Mouse (Mus musculus): ENCODE data around the gene Jmjd1c. TPM values are rescaled to one million over a fixed set of nuclear protein-coding genes. Genes with fewer than 3 reads are reported as not detected.

Jmjd1c gene
- polyA plus RNA-seq, 1 experiment = 9.6 TPM

GRCm38 (mm10) chr10:67220251-67220650 is 124.3 kb downstream of the Jmjd1c start:
- H3K27ac ChIP-seq (ENCODE audit: control insufficient read depth, insufficient read depth, low read depth, low read length) = no peak overlapping the region
- peaks cover 6% of the 10 kb centered on the region for H3K36me3 ChIP-seq (ENCODE audit: control insufficient read depth, insufficient read depth, low read length)
- TF ChIP-seq POLR2A (IDR thresholded peaks at IDR 0.05; ENCODE audit: control insufficient read depth, low read depth, low read length) (no peak), CTCF (IDR thresholded peaks at IDR 0.05; ENCODE audit: control insufficient read depth, insufficient read depth, insufficient replicate concordance, low read depth, low read length) (no peak)

DNA sequence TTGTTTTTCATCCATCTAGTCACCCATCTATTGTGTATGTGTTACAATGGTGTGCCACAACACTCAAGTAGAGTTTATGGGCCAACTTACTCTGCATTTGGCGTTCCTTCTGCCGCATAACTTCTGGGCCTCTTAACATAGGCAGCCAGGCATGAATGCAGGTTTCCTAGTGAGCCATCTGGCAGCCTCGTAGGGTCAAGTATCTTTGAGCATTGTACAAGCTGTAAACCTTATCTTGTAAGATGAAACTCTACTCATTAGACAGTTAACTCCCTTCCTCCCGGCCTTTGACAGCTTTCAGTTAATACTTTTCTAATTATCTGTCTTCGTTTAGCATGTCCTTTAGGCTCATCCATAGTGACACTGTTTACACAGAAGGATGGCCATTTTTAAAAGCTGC is 125.4 kb downstream of the Jmjd1c start:
- TF ChIP-seq CTCF (IDR thresholded peaks at IDR 0.05; ENCODE audit: control insufficient read depth, insufficient read depth, insufficient replicate concordance, low read depth, low read length) (no peak), POLR2A (IDR thresholded peaks at IDR 0.05; ENCODE audit: control insufficient read depth, low read depth, low read length) (no peak)
- Histone ChIP-seq H3K27ac (ENCODE audit: control insufficient read depth, insufficient read depth, low read depth, low read length) (no peak overlapping the region), H3K4me1 (ENCODE audit: control insufficient read depth, insufficient read depth, low read length) (no peaks in the 10 kb centered on the region; the same call in 1 of the 2 replicates), H3K4me3 (ENCODE audit: control insufficient read depth, low read depth, low read length) (no peak overlapping the region), H3K36me3 (ENCODE audit: control insufficient read depth, insufficient read depth, low read length) (peaks cover 7% of the 10 kb centered on the region), H3K27me3 (ENCODE audit: control insufficient read depth, insufficient read depth, low read length) (no peaks in the 10 kb centered on the region)

More at GRCm38 (mm10) chr10:67220251-67220650, 124.3 kb downstream of the Jmjd1c start:
- no peak overlapping the region for H3K4me3 ChIP-seq (ENCODE audit: control insufficient read depth, low read depth, low read length)
- H3K27me3 ChIP-seq (ENCODE audit: control insufficient read depth, insufficient read depth, low read length) = no peaks in the 10 kb centered on the region
- no peaks in the 10 kb centered on the region for H3K4me1 ChIP-seq (ENCODE audit: control insufficient read depth, insufficient read depth, low read length)

GRCm38 (mm10) chr10:67223942-67224341 is 128.0 kb downstream of the Jmjd1c start:
- TF ChIP-seq CTCF (IDR thresholded peaks at IDR 0.05; ENCODE audit: control insufficient read depth, insufficient read depth, insufficient replicate concordance, low read depth, low read length) (no peak), POLR2A (IDR thresholded peaks at IDR 0.05; ENCODE audit: control insufficient read depth, low read depth, low read length) (no peak)
- Histone ChIP-seq H3K4me3 (ENCODE audit: control insufficient read depth, low read depth, low read length) (no peak overlapping the region), H3K4me1 (ENCODE audit: control insufficient read depth, insufficient read depth, low read length) (no peaks in the 10 kb centered on the region; the same call in 1 of the 2 replicates), H3K27me3 (ENCODE audit: control insufficient read depth, insufficient read depth, low read length) (no peaks in the 10 kb centered on the region), H3K27ac (ENCODE audit: control insufficient read depth, insufficient read depth, low read depth, low read length) (no peak overlapping the region), H3K36me3 (ENCODE audit: control insufficient read depth, insufficient read depth, low read length) (peaks cover 6% of the 10 kb centered on the region)

GRCm38 (mm10) chr10:67225528-67225927 is 129.6 kb downstream of the Jmjd1c start:
- no peaks in the 10 kb centered on the region for H3K27me3 ChIP-seq (ENCODE audit: control insufficient read depth, insufficient read depth, low read length)
- TF ChIP-seq CTCF (IDR thresholded peaks at IDR 0.05; ENCODE audit: control insufficient read depth, insufficient read depth, insufficient replicate concordance, low read depth, low read length) = no peak
- no peak for TF ChIP-seq POLR2A (IDR thresholded peaks at IDR 0.05; ENCODE audit: control insufficient read depth, low read depth, low read length)
- no peak overlapping the region for H3K27ac ChIP-seq (ENCODE audit: control insufficient read depth, insufficient read depth, low read depth, low read length)
- H3K36me3 ChIP-seq (ENCODE audit: control insufficient read depth, insufficient read depth, low read length) = peaks cover 4% of the 10 kb centered on the region
- H3K4me1 ChIP-seq (ENCODE audit: control insufficient read depth, insufficient read depth, low read length) = no peaks in the 10 kb centered on the region; the same call in 1 of the 2 replicates
- no peak overlapping the region for H3K4me3 ChIP-seq (ENCODE audit: control insufficient read depth, low read depth, low read length)

DNA sequence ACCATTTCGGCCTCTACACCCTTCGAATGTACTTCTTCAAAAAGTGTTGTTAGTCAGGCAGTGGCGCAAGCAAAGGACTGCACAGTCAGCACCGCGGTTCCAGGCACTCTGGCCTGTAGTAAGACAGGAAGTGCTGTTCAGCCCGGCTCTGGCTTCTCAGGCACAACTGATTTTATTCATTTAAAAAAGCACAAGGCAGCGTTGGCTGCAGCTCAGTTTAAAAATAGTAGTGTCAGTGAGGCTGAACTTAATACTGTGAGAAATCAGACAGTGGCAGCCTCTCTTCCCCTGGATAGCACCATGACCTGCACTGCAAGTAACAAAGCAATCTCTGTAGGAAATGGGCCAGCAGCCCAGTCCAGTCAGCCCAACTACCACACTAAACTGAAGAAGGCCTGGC is 130.2 kb downstream of the Jmjd1c start:
- H3K27ac ChIP-seq (ENCODE audit: control insufficient read depth, insufficient read depth, low read depth, low read length) = no peak overlapping the region; the same call in 1 of the 2 replicates
- TF ChIP-seq CTCF (IDR thresholded peaks at IDR 0.05; ENCODE audit: control insufficient read depth, insufficient read depth, insufficient replicate concordance, low read depth, low read length) = no peak
- no peak for TF ChIP-seq POLR2A (IDR thresholded peaks at IDR 0.05; ENCODE audit: control insufficient read depth, low read depth, low read length)
- peaks cover 4% of the 10 kb centered on the region for H3K36me3 ChIP-seq (ENCODE audit: control insufficient read depth, insufficient read depth, low read length)

GRCm38 (mm10) chr10:67226543-67226942 is 130.6 kb downstream of the Jmjd1c start:
- Histone ChIP-seq H3K36me3 (ENCODE audit: control insufficient read depth, insufficient read depth, low read length) (peaks cover 5% of the 10 kb centered on the region), H3K4me1 (ENCODE audit: control insufficient read depth, insufficient read depth, low read length) (no peaks in the 10 kb centered on the region; the same call in 1 of the 2 replicates), H3K27me3 (ENCODE audit: control insufficient read depth, insufficient read depth, low read length) (no peaks in the 10 kb centered on the region), H3K4me3 (ENCODE audit: control insufficient read depth, low read depth, low read length) (no peak overlapping the region), H3K27ac (ENCODE audit: control insufficient read depth, insufficient read depth, low read depth, low read length) (peak overlapping the region; percentile 25; the same call in 1 of the 2 replicates)
- TF ChIP-seq CTCF (IDR thresholded peaks at IDR 0.05; ENCODE audit: control insufficient read depth, insufficient read depth, insufficient replicate concordance, low read depth, low read length) (no peak), POLR2A (IDR thresholded peaks at IDR 0.05; ENCODE audit: control insufficient read depth, low read depth, low read length) (no peak)

More for the DNA sequence above, 130.2 kb downstream of the Jmjd1c start:
- Histone ChIP-seq H3K4me1 (ENCODE audit: control insufficient read depth, insufficient read depth, low read length) (no peaks in the 10 kb centered on the region; the same call in 1 of the 2 replicates), H3K27me3 (ENCODE audit: control insufficient read depth, insufficient read depth, low read length) (no peaks in the 10 kb centered on the region), H3K4me3 (ENCODE audit: control insufficient read depth, low read depth, low read length) (no peak overlapping the region)

DNA sequence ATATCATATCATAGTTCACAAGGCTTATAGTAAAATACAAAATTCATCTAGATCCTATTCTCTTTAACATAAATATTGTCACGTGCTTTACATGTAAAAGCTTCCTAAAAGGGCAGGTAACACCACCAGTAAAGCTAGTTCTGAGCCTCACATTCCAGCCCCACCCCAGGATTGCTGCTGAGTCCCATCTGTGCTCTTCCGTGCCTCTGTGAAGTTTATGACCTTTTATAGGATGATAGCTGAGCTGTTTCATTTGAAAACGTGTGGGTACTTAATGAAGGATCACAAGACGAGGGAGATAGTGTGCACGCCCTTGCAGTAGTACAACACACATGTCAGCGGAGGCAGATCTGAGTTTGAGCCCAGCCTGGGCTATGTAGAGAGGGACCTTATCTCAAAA is 134.5 kb downstream of the Jmjd1c start:
- no peak overlapping the region for H3K4me3 ChIP-seq (ENCODE audit: control insufficient read depth, low read depth, low read length)
- no peaks in the 10 kb centered on the region; the same call in 1 of the 2 replicates for H3K4me1 ChIP-seq (ENCODE audit: control insufficient read depth, insufficient read depth, low read length)
- no peaks in the 10 kb centered on the region for H3K27me3 ChIP-seq (ENCODE audit: control insufficient read depth, insufficient read depth, low read length)
- TF ChIP-seq POLR2A (IDR thresholded peaks at IDR 0.05; ENCODE audit: control insufficient read depth, low read depth, low read length) = no peak
- TF ChIP-seq CTCF (IDR thresholded peaks at IDR 0.05; ENCODE audit: control insufficient read depth, insufficient read depth, insufficient replicate concordance, low read depth, low read length) = no peak
- H3K36me3 ChIP-seq (ENCODE audit: control insufficient read depth, insufficient read depth, low read length) = peaks cover 5% of the 10 kb centered on the region
- no peak overlapping the region for H3K27ac ChIP-seq (ENCODE audit: control insufficient read depth, insufficient read depth, low read depth, low read length)
